Mouse (Mus musculus) bone marrow macrophage, adult 2 months (primary cell): Measurements from ENCODE around the gene Ptp4a2.

Experiments used
- CTCF ChIP-seq: IDR thresholded peaks from 2 replicates; pipeline ENCODE4 v1.5.1; 2012; ENCODE audit warnings: low read depth, mild to moderate bottlenecking, low read length, moderate library complexity
- POLR2A ChIP-seq: IDR thresholded peaks from 2 replicates; pipeline ENCODE4 v1.6.1; 2012; ENCODE audit warnings: mild to moderate bottlenecking, low read depth, low read length, borderline replicate concordance

- TF ChIP-seq CTCF, result no peak
- TF ChIP-seq POLR2A, result no peak
Measured at GRCm38 (mm10) chr4:129790475-129790874, 20.5 kb upstream of the Ptp4a2 start.
